Mouse (Mus musculus) forebrain, embryonic 13.5 days (tissue): ENCODE results near the gene Tpcn1. TPM values are rescaled to one million over a fixed set of nuclear protein-coding genes. Genes with fewer than 3 reads are reported as not detected.

Source experiments
- ATAC-seq: fragments of 200-750 bp; cut with Nextera tagmentation; 2 replicates; pipeline ENCODE4 v1.8.0; 2017
- H3K27ac ChIP-seq: fragments of 300-500 bp; sonication (generic); 2 replicates; pipeline ENCODE4 v1.5.1; 2015; ENCODE audit warnings: inconsistent platforms, mild to moderate bottlenecking, moderate library complexity
- H3K27me3 ChIP-seq: fragments of 300-500 bp; sonication (generic); 2 replicates; pipeline ENCODE4 v1.6.1; 2015; ENCODE audit warnings: mild to moderate bottlenecking, inconsistent platforms
- H3K36me3 ChIP-seq: fragments of 300-500 bp; sonication (generic); 2 replicates; pipeline ENCODE4 v1.6.1; 2015; ENCODE audit warnings: mild to moderate bottlenecking, inconsistent platforms; ENCODE audit not compliant: poor library complexity, severe bottlenecking
- H3K4me1 ChIP-seq: fragments of 300-500 bp; sonication (generic); 2 replicates; pipeline ENCODE4 v1.6.1; 2015; ENCODE audit warnings: inconsistent platforms
- H3K4me2 ChIP-seq: fragments of 300-500 bp; sonication (generic); 2 replicates; pipeline ENCODE4 v1.6.1; 2015; ENCODE audit warnings: inconsistent platforms, mild to moderate bottlenecking, moderate library complexity
- H3K4me3 ChIP-seq: fragments of 300-500 bp; sonication (generic); 2 replicates; pipeline ENCODE4 v1.5.1; 2015; ENCODE audit warnings: mild to moderate bottlenecking, inconsistent platforms
- H3K9ac ChIP-seq: fragments of 300-500 bp; sonication (generic); 2 replicates; pipeline ENCODE4 v1.6.1; 2015; ENCODE audit warnings: mild to moderate bottlenecking, inconsistent platforms
- H3K9me3 ChIP-seq: fragments of 300-500 bp; sonication (generic); replicated peaks from 2 replicates; pipeline ENCODE4 v1.6.1; 2016; ENCODE audit warnings: inconsistent platforms
- WGBS: fragments of 180-500 bp; shearing (Covaris S2); methylation state at CpG from one replicate; pipeline ENCODE4 v1.1.7; 2015; 5-methylcytosine and 5-hydroxymethylcytosine counted together
- polyA plus RNA-seq: library from polyadenylated mRNA; unstranded; fragments of >200 nt; fragmentation: Nextera tagmentation; extraction: Ambion mirVana; gene quantifications from 2 replicates; pipeline ENCODE4 v1.2.1, GENCODE M21; 2015

The Tpcn1 gene
- polyA plus RNA-seq, 1 experiment from 2014 or later, result 15.8 TPM

- WGBS, result 47% methylated on average over 15 of the region's 15 CpGs
These were observed 54.3 kb downstream of the Tpcn1 start for GRCm38 (mm10) chr5:120534071-120534685.

GRCm38 (mm10) chr5:120531631-120532030 lies 56.8 kb downstream of the Tpcn1 start:
- Histone ChIP-seq H3K9ac (no peak overlapping the region), H3K4me3 (no peak overlapping the region), H3K27me3 (no peaks in the 10 kb centered on the region), H3K36me3 (no peaks in the 10 kb centered on the region), H3K4me2 (no peak overlapping the region), H3K4me1 (peaks cover 28% of the 10 kb centered on the region), H3K27ac (no peak overlapping the region), H3K9me3 (no peaks in the 10 kb centered on the region)
- WGBS, result 88% methylated on average over 8 of the region's 8 CpGs
- no peak for ATAC-seq

More at GRCm38 (mm10) chr5:120534071-120534685, 54.3 kb downstream of the Tpcn1 start:
- peak overlapping the region; percentile 69 for H3K27ac ChIP-seq
- peaks cover 18% of the 10 kb centered on the region for H3K36me3 ChIP-seq
- no peaks in the 10 kb centered on the region for H3K9me3 ChIP-seq
- H3K4me3 ChIP-seq, result no peak overlapping the region
- peak; percentile 48; the same call in 1 of the 2 replicates for ATAC-seq
- H3K4me2 ChIP-seq, result no peak overlapping the region
- H3K27me3 ChIP-seq, result no peaks in the 10 kb centered on the region
- peak overlapping the region; percentile 30; the same call in 1 of the 2 replicates for H3K9ac ChIP-seq
- peaks cover 30% of the 10 kb centered on the region for H3K4me1 ChIP-seq

- H3K4me1 ChIP-seq, result no peaks in the 10 kb centered on the region
- no peaks in the 10 kb centered on the region for H3K36me3 ChIP-seq
- H3K9me3 ChIP-seq, result no peaks in the 10 kb centered on the region
- no peak overlapping the region for H3K4me2 ChIP-seq
- ATAC-seq, result no peak
- no peak overlapping the region for H3K9ac ChIP-seq
- WGBS, result 93% methylated on average over 13 of the region's 20 CpGs
- no peak overlapping the region for H3K4me3 ChIP-seq
- H3K27ac ChIP-seq, result no peak overlapping the region
- no peaks in the 10 kb centered on the region for H3K27me3 ChIP-seq
These were observed 61.0 kb downstream of the Tpcn1 start for GRCm38 (mm10) chr5:120527296-120527964.

- Histone ChIP-seq H3K27ac (no peak overlapping the region), H3K27me3 (no peaks in the 10 kb centered on the region), H3K4me2 (no peak overlapping the region), H3K9me3 (no peaks in the 10 kb centered on the region), H3K36me3 (no peaks in the 10 kb centered on the region), H3K9ac (no peak overlapping the region), H3K4me3 (no peak overlapping the region), H3K4me1 (no peaks in the 10 kb centered on the region)
- WGBS, result 79% methylated on average over 11 of the region's 11 CpGs
- no peak for ATAC-seq
These were observed 62.2 kb downstream of the Tpcn1 start for GRCm38 (mm10) chr5:120526311-120526710.

GRCm38 (mm10) chr5:120525737-120526136 lies 62.7 kb downstream of the Tpcn1 start:
- no peak overlapping the region for H3K27ac ChIP-seq
- H3K4me1 ChIP-seq, result no peaks in the 10 kb centered on the region
- H3K9ac ChIP-seq, result no peak overlapping the region
- 35% methylated on average over 5 of the region's 5 CpGs for WGBS
- H3K4me2 ChIP-seq, result no peak overlapping the region
- H3K27me3 ChIP-seq, result no peaks in the 10 kb centered on the region
- H3K9me3 ChIP-seq, result no peaks in the 10 kb centered on the region
- H3K4me3 ChIP-seq, result no peak overlapping the region
- H3K36me3 ChIP-seq, result no peaks in the 10 kb centered on the region
- ATAC-seq, result no peak

- Histone ChIP-seq H3K4me1 (no peaks in the 10 kb centered on the region), H3K27ac (no peak overlapping the region), H3K9me3 (no peaks in the 10 kb centered on the region), H3K27me3 (no peaks in the 10 kb centered on the region), H3K36me3 (no peaks in the 10 kb centered on the region), H3K4me3 (no peak overlapping the region), H3K4me2 (no peak overlapping the region), H3K9ac (no peak overlapping the region)
- ATAC-seq, result no peak
- 95% methylated on average over 2 of the region's 2 CpGs for WGBS
These were observed 63.7 kb downstream of the Tpcn1 start for GRCm38 (mm10) chr5:120524736-120525135.

GRCm38 (mm10) chr5:120522649-120523048 lies 65.8 kb downstream of the Tpcn1 start:
- H3K9me3 ChIP-seq, result no peaks in the 10 kb centered on the region
- H3K4me2 ChIP-seq, result no peak overlapping the region
- H3K9ac ChIP-seq, result no peak overlapping the region
- H3K36me3 ChIP-seq, result no peaks in the 10 kb centered on the region
- no peak overlapping the region for H3K4me3 ChIP-seq
- WGBS, result 76% methylated on average over 3 of the region's 3 CpGs
- ATAC-seq, result no peak
- H3K27ac ChIP-seq, result no peak overlapping the region
- H3K4me1 ChIP-seq, result no peaks in the 10 kb centered on the region
- H3K27me3 ChIP-seq, result no peaks in the 10 kb centered on the region

GRCm38 (mm10) chr5:120517552-120517951 lies 70.9 kb downstream of the Tpcn1 start:
- Histone ChIP-seq H3K36me3 (no peaks in the 10 kb centered on the region), H3K27ac (no peak overlapping the region), H3K4me2 (no peak overlapping the region), H3K4me1 (peaks cover 16% of the 10 kb centered on the region), H3K9ac (no peak overlapping the region), H3K9me3 (no peaks in the 10 kb centered on the region), H3K4me3 (no peak overlapping the region), H3K27me3 (no peaks in the 10 kb centered on the region)
- ATAC-seq, result no peak
- 54% methylated on average over 9 of the region's 9 CpGs for WGBS

- Histone ChIP-seq H3K36me3 (no peaks in the 10 kb centered on the region), H3K4me1 (peaks cover 19% of the 10 kb centered on the region), H3K4me3 (no peak overlapping the region), H3K9ac (no peak overlapping the region), H3K27me3 (peaks cover 9% of the 10 kb centered on the region; the same call in 1 of the 2 replicates), H3K9me3 (no peaks in the 10 kb centered on the region), H3K27ac (no peak overlapping the region), H3K4me2 (no peak overlapping the region)
- ATAC-seq, result no peak
- WGBS, result 68% methylated on average over 15 of the region's 15 CpGs
These were observed 72.1 kb downstream of the Tpcn1 start for GRCm38 (mm10) chr5:120516221-120516984.

GRCm38 (mm10) chr5:120515451-120515850 lies 73.0 kb downstream of the Tpcn1 start:
- H3K9me3 ChIP-seq, result no peaks in the 10 kb centered on the region
- peaks cover 12% of the 10 kb centered on the region; the same call in 1 of the 2 replicates for H3K27me3 ChIP-seq
- peaks cover 29% of the 10 kb centered on the region for H3K4me1 ChIP-seq
- no peak overlapping the region for H3K4me2 ChIP-seq
- WGBS, result 73% methylated on average over 7 of the region's 7 CpGs
- no peaks in the 10 kb centered on the region for H3K36me3 ChIP-seq
- peak overlapping the region; percentile 57 for H3K27ac ChIP-seq
- no peak for ATAC-seq
- no peak overlapping the region for H3K9ac ChIP-seq
- H3K4me3 ChIP-seq, result no peak overlapping the region

- no peak overlapping the region for H3K9ac ChIP-seq
- H3K27me3 ChIP-seq, result peaks cover 12% of the 10 kb centered on the region; the same call in 1 of the 2 replicates
- H3K4me1 ChIP-seq, result peaks cover 33% of the 10 kb centered on the region
- peak overlapping the region; percentile 57 for H3K27ac ChIP-seq
- H3K9me3 ChIP-seq, result no peaks in the 10 kb centered on the region
- H3K4me2 ChIP-seq, result no peak overlapping the region
- no peaks in the 10 kb centered on the region for H3K36me3 ChIP-seq
- no peak for ATAC-seq
- WGBS, result 17% methylated on average over 4 of the region's 4 CpGs
- H3K4me3 ChIP-seq, result no peak overlapping the region
These were observed 73.7 kb downstream of the Tpcn1 start for GRCm38 (mm10) chr5:120514754-120515153.

GRCm38 (mm10) chr5:120514031-120514677 lies 74.3 kb downstream of the Tpcn1 start:
- no peak overlapping the region for H3K4me2 ChIP-seq
- peaks cover 12% of the 10 kb centered on the region; the same call in 1 of the 2 replicates for H3K27me3 ChIP-seq
- H3K9me3 ChIP-seq, result no peaks in the 10 kb centered on the region
- no peak overlapping the region for H3K9ac ChIP-seq
- no peak overlapping the region for H3K27ac ChIP-seq
- peaks cover 33% of the 10 kb centered on the region for H3K4me1 ChIP-seq
- WGBS, result 93% methylated on average over 9 of the region's 9 CpGs
- H3K4me3 ChIP-seq, result no peak overlapping the region
- no peaks in the 10 kb centered on the region for H3K36me3 ChIP-seq
- no peak for ATAC-seq
